Mouse (Mus musculus) lung, postnatal 25 days (tissue): ENCODE data around the gene Pgc.
A peak's percentile ranks its signal among the peaks of the same experiment; 100 is the strongest.

Experiments used
- DNase-seq: peaks from one replicate; pipeline ENCODE4 v3.0.0; 2022; ENCODE audit warnings: low spot score

The Pgc gene

DNA sequence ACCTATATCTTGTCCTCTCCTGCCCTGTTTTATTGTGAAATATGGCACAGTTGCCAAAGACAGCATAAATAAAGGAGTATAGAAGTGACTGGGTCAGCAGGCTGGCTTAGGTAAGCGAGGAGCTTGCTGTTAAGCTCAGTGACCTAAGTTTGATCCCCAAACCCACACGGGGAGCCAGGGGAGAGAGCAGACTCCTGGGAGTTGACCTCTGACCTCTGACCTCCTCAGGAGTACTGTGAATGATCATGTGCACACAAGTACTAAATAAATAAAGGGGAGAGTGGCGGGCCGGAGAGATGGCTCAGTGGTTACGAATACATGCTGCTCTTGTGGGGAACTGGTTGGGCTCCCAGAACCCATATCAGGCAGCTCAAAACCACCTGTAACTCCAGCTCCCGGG lies 23.5 kb downstream of the Pgc start:
- DNase-seq, result no peak

DNA sequence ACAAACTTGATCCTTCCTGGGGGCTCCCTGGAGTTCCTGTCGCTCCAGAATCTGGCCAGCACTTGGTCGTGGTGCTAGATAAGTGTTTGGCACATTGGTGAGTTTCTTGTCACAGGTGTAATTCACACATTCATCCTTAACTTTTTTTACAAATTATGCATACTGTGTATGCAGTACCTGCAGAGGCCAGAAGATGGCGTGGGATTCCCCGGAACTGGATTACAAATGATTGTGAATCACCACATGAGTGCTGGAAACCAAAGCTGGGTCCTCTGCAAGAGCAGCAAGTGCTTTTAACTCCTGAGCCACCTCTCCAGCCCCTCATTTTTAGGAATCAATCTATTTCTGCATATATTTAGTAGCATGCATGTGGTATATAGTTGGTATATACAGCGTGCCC lies 25.2 kb downstream of the Pgc start:
- no peak for DNase-seq

DNA sequence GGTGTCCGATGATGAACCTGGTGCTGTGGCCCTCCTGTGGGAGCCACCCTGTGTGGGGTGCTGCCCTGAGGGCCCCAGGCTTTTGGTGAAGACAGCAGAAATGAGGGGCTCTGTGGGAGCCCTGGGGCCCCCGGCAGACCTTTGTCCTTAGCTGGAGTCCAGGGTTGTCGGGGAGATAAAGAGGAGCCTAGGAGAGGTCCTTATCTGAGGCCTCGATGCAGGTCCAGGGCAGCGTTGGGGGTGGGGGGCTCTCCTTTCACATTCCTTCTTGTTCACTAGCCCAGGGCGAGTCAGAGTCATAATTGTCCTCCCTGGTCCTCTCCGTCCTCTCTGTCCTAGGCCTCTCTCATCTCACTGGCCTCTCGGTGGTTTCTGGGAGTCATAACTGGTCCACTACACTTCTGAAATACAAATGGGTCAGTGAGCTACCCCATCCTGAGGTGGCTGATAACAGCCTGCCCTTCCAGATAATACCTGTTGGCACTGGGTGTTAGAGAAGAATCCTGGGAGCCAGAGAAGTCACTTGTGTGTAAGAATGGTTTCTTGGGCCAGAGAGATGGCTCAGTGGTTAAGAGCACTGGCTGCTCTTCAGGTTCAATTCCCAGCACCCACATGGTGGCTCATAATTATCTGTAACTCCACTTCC lies 26.6 kb downstream of the Pgc start:
- no peak for DNase-seq

DNA sequence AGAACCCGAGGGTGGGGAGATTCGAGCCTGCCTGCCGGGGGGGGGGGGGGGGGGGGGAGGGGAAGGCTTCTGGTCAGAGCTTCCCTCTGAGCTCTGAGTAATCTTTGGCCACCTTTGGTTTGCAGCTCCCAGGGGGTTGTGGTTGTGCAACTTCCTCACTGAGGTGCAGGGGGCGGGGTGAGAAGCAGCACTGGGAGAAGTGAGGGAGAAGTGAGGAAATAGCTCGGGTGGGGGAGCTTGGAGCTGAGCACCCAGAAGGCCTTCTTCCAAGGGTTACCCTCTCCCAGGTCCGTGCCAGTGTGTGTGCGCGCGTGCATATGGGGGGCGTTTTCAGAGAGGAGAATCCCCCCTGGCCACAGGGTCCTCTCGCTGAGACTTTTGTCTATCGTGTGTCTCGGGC lies 27.6 kb downstream of the Pgc start:
- peak; percentile 82 for DNase-seq

DNA sequence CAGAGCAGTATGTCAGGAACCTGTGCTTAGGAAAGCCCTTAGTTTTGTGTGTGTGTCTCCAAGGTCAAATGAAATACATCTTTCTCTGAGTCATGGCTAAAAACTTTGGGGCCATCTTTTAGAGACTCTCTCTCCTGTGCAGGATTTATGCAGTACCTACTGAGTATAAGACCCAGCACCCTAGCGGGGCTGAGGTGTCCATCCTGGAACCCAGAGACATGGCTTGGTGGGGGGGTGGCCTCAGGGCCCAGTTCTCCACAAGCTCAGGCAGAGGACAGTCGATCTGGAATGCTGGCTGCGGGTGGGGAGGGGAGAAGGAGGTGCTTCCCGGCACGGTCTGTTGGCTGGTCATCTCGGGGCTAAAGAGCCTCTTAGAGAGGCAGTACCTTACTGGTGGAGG lies 29.7 kb downstream of the Pgc start:
- DNase-seq, result no peak

- DNase-seq, result no peak
These were observed 30.5 kb downstream of the Pgc start for GRCm38 (mm10) chr17:47757056-47757610.

GRCm38 (mm10) chr17:47759702-47760410 lies 33.2 kb downstream of the Pgc start:
- DNase-seq, result no peak

DNA sequence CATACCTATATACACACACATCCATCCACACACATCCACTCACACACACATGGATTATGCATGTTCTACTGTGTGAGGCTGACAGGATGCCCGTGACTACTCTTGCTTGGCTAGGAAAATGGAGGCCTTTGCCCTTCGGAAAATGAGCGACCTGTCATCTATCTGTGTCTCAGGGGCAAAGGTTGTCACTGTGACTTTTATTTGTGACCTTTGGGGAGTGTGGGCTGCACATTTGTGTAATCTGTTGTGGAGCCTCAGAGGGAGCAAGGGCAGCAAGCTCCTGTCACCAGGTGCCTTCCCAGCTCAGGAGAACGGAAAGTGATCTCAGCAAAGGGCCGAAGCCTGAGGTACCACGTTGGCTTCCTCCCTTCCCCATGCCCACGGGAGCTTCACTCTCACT lies 35.4 kb downstream of the Pgc start:
- DNase-seq, result no peak

GRCm38 (mm10) chr17:47762518-47763340 lies 36.1 kb downstream of the Pgc start:
- peak; percentile 79 for DNase-seq

GRCm38 (mm10) chr17:47765986-47766385 lies 39.3 kb downstream of the Pgc start:
- DNase-seq, result no peak

GRCm38 (mm10) chr17:47766407-47767043 lies 39.9 kb downstream of the Pgc start:
- no peak for DNase-seq

DNA sequence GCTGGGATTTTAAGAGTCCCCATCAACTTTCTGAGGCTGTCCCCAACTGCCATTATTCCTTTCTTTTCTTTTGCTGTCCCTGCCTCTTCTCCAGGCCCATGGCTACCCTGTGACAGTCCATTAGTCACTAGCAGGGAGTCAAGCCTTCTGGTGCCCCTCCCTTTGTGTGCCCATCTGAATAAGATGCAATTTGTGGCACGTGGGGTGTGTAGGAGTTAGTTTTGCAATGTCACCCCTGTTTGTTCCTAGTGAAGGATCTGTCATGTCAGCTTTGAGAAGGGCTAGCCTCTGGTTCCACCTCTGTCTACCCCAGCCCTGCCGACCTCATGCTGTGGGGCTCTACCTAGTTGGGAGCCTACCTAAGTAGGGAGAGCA lies 40.4 kb downstream of the Pgc start:
- DNase-seq, result no peak

DNA sequence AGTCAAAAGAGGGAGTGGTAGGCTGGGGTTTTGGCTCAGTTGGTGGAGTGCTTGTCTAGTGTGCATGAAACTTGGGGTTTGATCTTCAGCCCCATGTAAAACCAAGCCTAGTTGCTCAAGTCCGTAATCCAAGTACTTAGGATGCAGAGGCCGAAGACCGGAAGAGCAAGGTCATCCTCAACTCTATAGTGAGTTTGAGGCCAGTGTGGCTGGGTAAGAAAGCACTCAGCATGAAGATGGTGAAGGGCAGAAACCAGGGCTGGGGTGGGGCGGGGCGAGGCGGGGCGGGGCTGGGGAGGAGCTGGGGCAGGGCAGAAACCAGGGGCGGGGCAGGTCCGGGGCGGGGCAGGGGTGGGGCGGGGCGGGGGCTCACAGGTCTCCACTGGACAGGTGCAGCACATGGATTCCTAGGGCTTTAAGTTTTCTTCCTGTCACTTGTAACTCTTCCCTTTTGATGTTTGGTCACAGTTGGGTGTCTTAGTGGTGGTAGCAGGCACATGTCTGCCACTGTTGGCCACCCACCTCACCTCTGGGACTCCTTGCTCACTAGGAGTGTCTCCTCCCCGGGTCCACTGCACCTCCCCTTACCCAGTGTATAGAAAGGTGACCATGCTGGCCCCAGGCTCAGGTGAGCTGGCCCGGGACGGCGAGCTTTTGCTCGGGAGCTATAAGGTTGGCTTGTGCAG lies 41.0 kb downstream of the Pgc start:
- DNase-seq, result no peak

DNA sequence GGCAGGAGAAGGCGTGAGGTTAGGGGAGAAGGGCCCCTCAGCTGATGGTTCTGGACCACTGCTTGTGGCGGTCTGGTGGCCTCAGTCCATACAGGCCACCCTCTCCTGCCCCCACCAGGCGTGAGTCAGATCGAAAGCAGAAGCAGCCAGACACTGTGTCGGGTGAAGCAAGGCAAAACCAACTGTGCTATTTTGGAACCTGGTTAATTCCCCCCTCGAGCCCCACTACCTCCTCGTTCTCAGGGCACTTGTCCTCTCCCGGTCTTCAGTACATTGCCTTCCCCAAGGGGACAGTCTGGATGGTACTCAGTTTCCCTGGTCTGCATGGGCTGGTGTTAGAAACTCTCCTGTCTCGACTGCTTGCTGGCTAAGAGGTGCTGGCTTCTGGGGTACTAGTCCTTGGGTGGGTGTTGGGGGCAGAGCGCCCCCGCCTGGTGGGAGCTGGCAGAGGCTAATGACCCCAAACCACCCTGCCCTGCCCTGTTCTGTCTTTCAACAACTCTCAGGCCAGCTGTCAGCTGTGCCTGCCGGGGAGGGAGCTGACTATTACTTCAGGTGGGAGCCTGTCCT lies 42.1 kb downstream of the Pgc start:
- DNase-seq, result peak; percentile 82

- no peak for DNase-seq
These were observed 43.0 kb downstream of the Pgc start for GRCm38 (mm10) chr17:47769389-47770299.

GRCm38 (mm10) chr17:47773604-47774003 lies 47.0 kb downstream of the Pgc start:
- DNase-seq, result no peak

DNA sequence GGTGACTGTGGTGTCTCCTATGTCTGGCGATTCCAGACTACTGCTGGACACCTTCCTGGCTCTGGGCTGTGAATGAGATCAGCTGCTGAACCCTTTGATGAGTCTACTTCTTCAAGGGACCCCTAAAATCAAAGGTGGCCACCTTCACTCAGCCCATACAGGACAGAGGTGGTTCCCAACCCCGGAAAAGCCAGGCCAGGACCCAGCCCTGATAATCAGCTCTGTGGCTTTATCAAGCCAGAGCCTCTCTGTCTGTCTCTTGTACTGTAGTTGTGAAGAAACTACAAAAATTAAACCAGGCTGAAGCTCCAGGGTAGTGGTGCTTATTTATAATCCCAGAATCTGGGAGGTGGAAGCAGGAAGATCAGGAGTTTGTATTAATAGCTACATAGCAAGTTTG lies 50.5 kb downstream of the Pgc start:
- DNase-seq, result no peak

- DNase-seq, result no peak
These were observed 53.8 kb downstream of the Pgc start for GRCm38 (mm10) chr17:47780470-47780869.

DNA sequence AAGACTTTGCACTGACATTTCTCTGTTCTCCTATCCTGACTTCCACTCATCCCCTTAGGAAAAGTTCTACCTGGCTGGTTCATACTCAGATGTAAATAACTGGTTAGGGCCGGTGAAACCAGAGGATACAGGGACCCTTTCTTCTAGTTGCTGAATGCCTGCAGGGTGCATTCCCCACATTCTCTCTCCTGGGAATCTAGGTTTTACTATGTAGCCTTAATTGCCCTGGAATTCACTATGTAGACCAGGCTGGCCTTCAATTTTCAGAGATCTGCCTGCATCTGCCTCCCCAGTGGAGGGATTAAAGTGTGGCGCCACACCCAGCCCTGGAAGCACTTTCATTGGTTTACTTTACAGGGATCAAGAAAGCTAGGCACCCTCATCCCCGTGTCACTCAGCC lies 55.8 kb downstream of the Pgc start:
- DNase-seq, result no peak
